Mouse (Mus musculus) embryonic fibroblast, embryonic 13.5 days (primary cell): Measurements from ENCODE around the gene Gltpd2.
"Not testable (repeated sequence)": the region's sequence is repeated elsewhere in the genome, so short reads cannot be mapped to it uniquely, and the experiment has no call there.

Source experiments
- CTCF ChIP-seq: IDR thresholded peaks from 2 replicates; pipeline ENCODE4 v1.5.1; 2011; ENCODE audit warnings: mild to moderate bottlenecking, control low read depth, low read length, moderate library complexity, borderline replicate concordance; ENCODE audit not compliant: insufficient read depth
- POLR2A ChIP-seq: IDR thresholded peaks from 2 replicates; pipeline ENCODE4 v1.6.1; 2011; ENCODE audit warnings: low read depth, mild to moderate bottlenecking, control low read depth, low read length, moderate library complexity

DNA sequence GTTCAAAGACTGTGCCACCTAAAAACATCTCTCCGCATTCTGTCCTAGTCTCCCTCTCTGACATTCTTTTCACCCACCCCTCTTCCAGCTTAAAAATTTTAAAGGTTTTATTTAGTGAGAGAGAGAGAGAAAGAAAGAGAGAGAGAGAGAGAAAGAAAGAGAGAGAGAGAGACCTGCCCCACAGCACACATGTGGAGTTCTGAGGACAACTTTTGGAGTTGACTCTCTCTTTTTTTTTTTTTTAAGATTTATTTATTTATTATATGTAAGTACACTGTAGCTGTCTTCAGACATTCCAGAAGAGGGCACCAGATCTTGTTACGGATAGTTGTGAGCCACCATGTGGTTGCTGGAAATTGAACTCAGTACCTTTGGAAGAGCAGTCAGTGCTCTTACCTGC, 12.1 kb downstream of the Gltpd2 start:
- not testable (repeated sequence) for TF ChIP-seq CTCF, POLR2A
